Comparison of ENCODE assay signal across 8 mouse cellular contexts in genomic region chr10:21628555-21628954, GRCm38 (mm10). TPM values are rescaled to one million over a fixed set of nuclear protein-coding genes. Genes with fewer than 3 reads are reported as not detected.
DNase-seq lines count a peak whose midpoint lies in the region; ATAC-seq lines count a peak whose summit lies in the region.
"Had no signal": no experiment of that assay in that cellular context is flagged by ENCODE, and none has a peak within 500 bp of the region (broad histone marks: within the 10 kb centered on the region; RNA-seq: fewer than 3 reads in every experiment).

No protein-coding gene starts in this region.

- 0 out of 2 replicates have a peak overlapping the region, but pooled peaks have one; percentile 47 for H3K27ac ChIP-seq in limb, embryonic 12.5 days
- H3K27ac ChIP-seq in limb, embryonic 10.5 days, result no peak overlapping the region
- H3K27ac ChIP-seq in forebrain, embryonic 11.5 days (ENCODE audit: low read depth, low read length), result no peak overlapping the region

- intact Hi-C loops in heart, postnatal 36 days (cut with DNase I), result loop anchor here (2.0 kb wide), 1 partner anchor 28 kb away; no protein-coding TSS in a partner anchor

- no peak for ATAC-seq in limb, embryonic 12.5 days (ENCODE audit: insufficient number of reproducible peaks, insufficient read depth, low FRiP score, low TSS enrichment, low read depth)
- no peak for ATAC-seq in forebrain, embryonic 11.5 days (replicated peaks; ENCODE audit: low FRiP score)

- 56% methylated on average over 5 of the region's 5 CpGs for WGBS in limb, embryonic 12.5 days
- 84% methylated on average over 5 of the region's 5 CpGs for WGBS in limb, embryonic 10.5 days
- WGBS in forebrain, embryonic 11.5 days, result 88% methylated on average over 5 of the region's 5 CpGs

- H3K27me3 ChIP-seq in limb, embryonic 12.5 days, result no peaks in the 10 kb centered on the region
- H3K27me3 ChIP-seq in limb, embryonic 10.5 days (ENCODE audit: low read depth, poor library complexity, severe bottlenecking), result no peaks in the 10 kb centered on the region
- H3K27me3 ChIP-seq in forebrain, embryonic 11.5 days (ENCODE audit: control insufficient read depth, insufficient read depth, low read length), result no peaks in the 10 kb centered on the region

- no peak overlapping the region for H3K4me2 ChIP-seq in limb, embryonic 12.5 days
- H3K4me2 ChIP-seq in forebrain, embryonic 11.5 days (ENCODE audit: low read depth, low read length, severe bottlenecking), result no peak overlapping the region

- no peaks in the 10 kb centered on the region for H3K9me3 ChIP-seq in limb, embryonic 12.5 days
- no peaks in the 10 kb centered on the region for H3K9me3 ChIP-seq in limb, embryonic 10.5 days (replicated peaks)
- H3K9me3 ChIP-seq in forebrain, embryonic 11.5 days (ENCODE audit: control insufficient read depth, low read length), result no peaks in the 10 kb centered on the region

- no peak overlapping the region for H3K4me3 ChIP-seq in limb, embryonic 12.5 days (replicated peaks)
- H3K4me3 ChIP-seq in limb, embryonic 10.5 days, result no peak overlapping the region
- no peak overlapping the region for H3K4me3 ChIP-seq in forebrain, embryonic 11.5 days (ENCODE audit: low read depth, low read length)

- H3K4me1 ChIP-seq in limb, embryonic 12.5 days (replicated peaks), result peaks cover 4% of the 10 kb centered on the region; the same call in 1 of the 2 replicates
- H3K4me1 ChIP-seq in limb, embryonic 10.5 days, result no peaks in the 10 kb centered on the region
- no peaks in the 10 kb centered on the region for H3K4me1 ChIP-seq in forebrain, embryonic 11.5 days (replicated peaks; ENCODE audit: control insufficient read depth, insufficient read depth, low read length)

- H3K36me3 ChIP-seq in limb, embryonic 12.5 days, result no peaks in the 10 kb centered on the region
- no peaks in the 10 kb centered on the region for H3K36me3 ChIP-seq in limb, embryonic 10.5 days
- H3K36me3 ChIP-seq in forebrain, embryonic 11.5 days (ENCODE audit: control insufficient read depth, insufficient read depth, low read length), result no peaks in the 10 kb centered on the region

- no peak overlapping the region for H3K9ac ChIP-seq in limb, embryonic 12.5 days (replicated peaks)
- H3K9ac ChIP-seq in forebrain, embryonic 11.5 days (ENCODE audit: low read length), result no peak overlapping the region

- no peak for DNase-seq in limb, embryonic 10.5 days (ENCODE audit: low spot score)
- DNase-seq in gastrocnemius, adult 18-20 months (ENCODE audit: low spot score), result peak; percentile 92
- DNase-seq in heart, postnatal 36 days, result peak; percentile 79 to 83
- peak; percentile 25 for DNase-seq in ovary, postnatal 14 days (ENCODE audit: low spot score)
- DNase-seq in right cerebral cortex, postnatal 14 days, result no peak
- DNase-seq in forebrain, embryonic 11.5 days (ENCODE audit: low spot score), result no peak

RNA-seq across cellular contexts. Expression of gene 1700020N01Rik, which starts 35.6 kb away (rescaled TPM):
- polyA plus RNA-seq in limb, embryonic 12.5 days (2016; fragmentation: Nextera tagmentation; extraction: Ambion mirVana), result not detected in 2 replicates
- not detected in 2 replicates for polyA plus RNA-seq in limb, embryonic 10.5 days (2016; fragmentation: Nextera tagmentation; extraction: Ambion mirVana)
- total RNA-seq in gastrocnemius, adult 18-20 months (2021), result not detected
- not detected for total RNA-seq in heart, postnatal 36 days (2021)
- not detected in 2 replicates for polyA plus RNA-seq in forebrain, embryonic 11.5 days (2014; fragmentation: Nextera tagmentation; extraction: Ambion mirVana)
- total RNA-seq: left cerebral cortex, postnatal 10 days had no signal

Comparison
In these comparisons a context has a peak if more than half of its experiments do, and no peak if none do; other contexts are left out.
1. DNase-seq: peak in gastrocnemius, adult 18-20 months (single experiment), heart, postnatal 36 days (2 of 2) and ovary, postnatal 14 days (single experiment); none in limb, embryonic 10.5 days (single experiment), right cerebral cortex, postnatal 14 days (single experiment) and forebrain, embryonic 11.5 days (single experiment).